Mouse (Mus musculus) kidney, adult 2 months (tissue): Measurements from ENCODE around the gene Aloxe3.

Experiments
- CTCF ChIP-seq: fragments of 200-500 bp; conservative IDR thresholded peaks from 2 replicates; pipeline ENCODE4 v1.5.1; 2011; ENCODE audit warnings: low read depth, mild to moderate bottlenecking, control low read depth, low read length, moderate library complexity, mixed read lengths; ENCODE audit not compliant: insufficient read depth, insufficient read length
- POLR2A ChIP-seq: fragments of 200-500 bp; IDR thresholded peaks from one replicate; pipeline ENCODE4 v1.6.1; 2011; ENCODE audit warnings: low read depth, low read length, control low read depth

- peak; percentile 52; the same call in 1 of the 2 replicates for TF ChIP-seq CTCF
- TF ChIP-seq POLR2A = no peak
Observed at GRCm38 (mm10) chr11:69125041-69125851, 450 bp upstream of the Aloxe3 start.
